Mouse (Mus musculus): ENCODE measurements around the gene Arhgap28. TPM values are rescaled to one million over a fixed set of nuclear protein-coding genes. Genes with fewer than 3 reads are reported as not detected.

Arhgap28 gene
- polyA plus RNA-seq, 1 experiment from 2014 or later, result 16.5 TPM

GRCm38 (mm10) chr17:67979248-67979647, 24.7 kb downstream of the Arhgap28 start:
- no peaks in the 10 kb centered on the region for H3K9me3 ChIP-seq (ENCODE audit: control insufficient read depth, low read length)
- ATAC-seq (replicated peaks; ENCODE audit: low FRiP score) (no peak), DNase-seq (ENCODE audit: low spot score) (no peak)
- peaks cover 5% of the 10 kb centered on the region; the same call in 1 of the 2 replicates for H3K4me1 ChIP-seq (replicated peaks; ENCODE audit: control insufficient read depth, insufficient read depth, low read length)
- 72% methylated on average over 5 of the region's 5 CpGs for WGBS
- no peaks in the 10 kb centered on the region for H3K27me3 ChIP-seq (replicated peaks; ENCODE audit: control insufficient read depth, insufficient read depth, low read length)
- no peak overlapping the region for H3K4me3 ChIP-seq (ENCODE audit: low read depth, low read length)
- H3K9ac ChIP-seq (ENCODE audit: low read depth, low read length), result no peak overlapping the region
- no peaks in the 10 kb centered on the region for H3K36me3 ChIP-seq (ENCODE audit: control insufficient read depth, insufficient read depth, low read length)
- H3K4me2 ChIP-seq, result no peak overlapping the region
- H3K27ac ChIP-seq (ENCODE audit: low read depth, low read length), result no peak overlapping the region

GRCm38 (mm10) chr17:67978786-67979185, 25.1 kb downstream of the Arhgap28 start:
- H3K4me1 ChIP-seq (replicated peaks; ENCODE audit: control insufficient read depth, insufficient read depth, low read length), result peaks cover 5% of the 10 kb centered on the region; the same call in 1 of the 2 replicates
- H3K27me3 ChIP-seq (replicated peaks; ENCODE audit: control insufficient read depth, insufficient read depth, low read length), result no peaks in the 10 kb centered on the region
- no peak overlapping the region for H3K27ac ChIP-seq (ENCODE audit: low read depth, low read length)
- H3K4me3 ChIP-seq (ENCODE audit: low read depth, low read length), result no peak overlapping the region
- WGBS, result 52% methylated on average over 3 of the region's 3 CpGs
- H3K9me3 ChIP-seq (ENCODE audit: control insufficient read depth, low read length), result no peaks in the 10 kb centered on the region
- ATAC-seq (replicated peaks; ENCODE audit: low FRiP score) (no peak), DNase-seq (ENCODE audit: low spot score) (no peak)
- no peak overlapping the region for H3K4me2 ChIP-seq
- no peaks in the 10 kb centered on the region for H3K36me3 ChIP-seq (ENCODE audit: control insufficient read depth, insufficient read depth, low read length)
- H3K9ac ChIP-seq (ENCODE audit: low read depth, low read length), result no peak overlapping the region

DNA sequence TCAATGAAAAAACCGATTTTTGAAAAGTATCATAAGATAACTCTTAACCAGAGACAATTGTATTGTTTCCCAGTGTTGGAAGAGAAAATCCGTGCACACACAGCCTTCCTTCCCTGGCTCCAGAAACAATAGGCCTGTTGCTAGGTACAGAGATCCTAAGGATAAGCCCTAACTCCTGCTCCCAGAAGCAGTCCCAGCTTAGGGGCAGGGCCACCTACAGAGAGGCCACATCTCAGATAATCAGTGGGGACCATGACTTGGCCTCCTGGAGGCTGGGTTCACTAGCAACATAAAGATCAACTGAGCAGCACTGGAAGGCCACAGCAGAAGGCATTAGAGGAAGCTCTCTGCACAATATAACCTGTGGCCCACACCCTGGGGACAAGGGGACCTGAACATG, 27.5 kb downstream of the Arhgap28 start:
- Histone ChIP-seq H3K4me2 (no peak overlapping the region), H3K27me3 (replicated peaks; ENCODE audit: control insufficient read depth, insufficient read depth, low read length) (no peaks in the 10 kb centered on the region), H3K9ac (ENCODE audit: low read depth, low read length) (no peak overlapping the region), H3K4me3 (ENCODE audit: low read depth, low read length) (no peak overlapping the region), H3K27ac (ENCODE audit: low read depth, low read length) (no peak overlapping the region), H3K36me3 (ENCODE audit: control insufficient read depth, insufficient read depth, low read length) (no peaks in the 10 kb centered on the region), H3K4me1 (replicated peaks; ENCODE audit: control insufficient read depth, insufficient read depth, low read length) (peaks cover 5% of the 10 kb centered on the region; the same call in 1 of the 2 replicates), H3K9me3 (ENCODE audit: control insufficient read depth, low read length) (no peaks in the 10 kb centered on the region)
- WGBS, result 45% methylated on average over 2 of the region's 2 CpGs
- ATAC-seq (replicated peaks; ENCODE audit: low FRiP score) (no peak), DNase-seq (ENCODE audit: low spot score) (no peak)

DNA sequence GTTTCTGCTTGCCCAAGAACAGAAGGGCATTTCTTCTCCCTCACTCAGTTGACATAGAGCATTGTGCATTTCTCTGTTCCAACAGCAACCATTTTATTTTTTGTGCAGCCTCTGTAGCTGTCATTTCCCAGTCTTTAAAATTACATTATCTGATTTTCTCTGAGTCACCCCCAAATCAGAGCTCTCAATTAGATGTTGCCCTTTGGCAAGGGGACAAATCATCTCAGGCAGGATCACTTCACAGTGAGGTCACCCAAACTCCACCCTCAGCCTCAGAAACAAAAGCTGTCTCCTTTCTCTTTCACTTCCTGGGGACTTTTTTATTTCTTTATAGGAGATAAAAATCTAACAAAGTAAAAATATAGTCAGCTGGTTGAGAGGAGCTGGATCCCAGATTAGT, 27.9 kb downstream of the Arhgap28 start:
- Histone ChIP-seq H3K9ac (ENCODE audit: low read depth, low read length) (no peak overlapping the region), H3K27me3 (replicated peaks; ENCODE audit: control insufficient read depth, insufficient read depth, low read length) (no peaks in the 10 kb centered on the region), H3K4me1 (replicated peaks; ENCODE audit: control insufficient read depth, insufficient read depth, low read length) (peaks cover 5% of the 10 kb centered on the region; the same call in 1 of the 2 replicates), H3K9me3 (ENCODE audit: control insufficient read depth, low read length) (no peaks in the 10 kb centered on the region), H3K4me3 (ENCODE audit: low read depth, low read length) (no peak overlapping the region), H3K4me2 (no peak overlapping the region), H3K27ac (ENCODE audit: low read depth, low read length) (no peak overlapping the region), H3K36me3 (ENCODE audit: control insufficient read depth, insufficient read depth, low read length) (no peaks in the 10 kb centered on the region)
- DNase-seq (ENCODE audit: low spot score) (no peak), ATAC-seq (replicated peaks; ENCODE audit: low FRiP score) (no peak)

DNA sequence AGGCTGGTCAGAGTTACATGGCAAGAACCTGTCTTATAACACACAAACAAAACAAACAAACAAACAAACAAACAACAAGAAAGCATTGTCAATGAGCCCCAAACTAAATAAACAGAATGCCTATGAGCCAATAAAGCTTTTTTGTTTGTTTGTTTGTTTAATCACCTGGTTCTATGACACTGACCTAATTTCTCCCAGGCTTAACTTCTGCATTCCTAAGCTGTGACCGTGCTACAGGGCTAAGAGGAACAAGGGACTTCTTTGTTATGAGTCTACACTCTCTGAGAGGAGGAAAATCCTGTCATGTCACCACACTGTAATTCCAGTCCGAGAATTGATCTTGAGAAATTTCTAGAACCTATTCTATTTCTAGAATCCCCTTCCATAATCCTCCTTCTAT, 29.2 kb downstream of the Arhgap28 start:
- Histone ChIP-seq H3K4me2 (no peak overlapping the region), H3K4me1 (replicated peaks; ENCODE audit: control insufficient read depth, insufficient read depth, low read length) (peaks cover 5% of the 10 kb centered on the region; the same call in 1 of the 2 replicates), H3K9ac (ENCODE audit: low read depth, low read length) (no peak overlapping the region), H3K9me3 (ENCODE audit: control insufficient read depth, low read length) (no peaks in the 10 kb centered on the region), H3K27me3 (replicated peaks; ENCODE audit: control insufficient read depth, insufficient read depth, low read length) (no peaks in the 10 kb centered on the region), H3K36me3 (ENCODE audit: control insufficient read depth, insufficient read depth, low read length) (no peaks in the 10 kb centered on the region), H3K4me3 (ENCODE audit: low read depth, low read length) (no peak overlapping the region), H3K27ac (ENCODE audit: low read depth, low read length) (no peak overlapping the region)
- no peak for ATAC-seq (replicated peaks; ENCODE audit: low FRiP score)
- DNase-seq (ENCODE audit: low spot score), result no peak
- 61% methylated on average over 2 of the region's 2 CpGs for WGBS

GRCm38 (mm10) chr17:67966853-67967540, 36.9 kb downstream of the Arhgap28 start:
- H3K4me2 ChIP-seq, result no peak overlapping the region
- WGBS, result 82% methylated on average over 8 of the region's 8 CpGs
- ATAC-seq (replicated peaks; ENCODE audit: low FRiP score) (no peak), DNase-seq (ENCODE audit: low spot score) (no peak)
- no peaks in the 10 kb centered on the region for H3K27me3 ChIP-seq (replicated peaks; ENCODE audit: control insufficient read depth, insufficient read depth, low read length)
- no peaks in the 10 kb centered on the region for H3K4me1 ChIP-seq (replicated peaks; ENCODE audit: control insufficient read depth, insufficient read depth, low read length)
- no peak overlapping the region for H3K27ac ChIP-seq (ENCODE audit: low read depth, low read length)
- H3K9ac ChIP-seq (ENCODE audit: low read depth, low read length), result no peak overlapping the region
- no peaks in the 10 kb centered on the region for H3K9me3 ChIP-seq (ENCODE audit: control insufficient read depth, low read length)
- H3K4me3 ChIP-seq (ENCODE audit: low read depth, low read length), result no peak overlapping the region
- no peaks in the 10 kb centered on the region for H3K36me3 ChIP-seq (ENCODE audit: control insufficient read depth, insufficient read depth, low read length)

DNA sequence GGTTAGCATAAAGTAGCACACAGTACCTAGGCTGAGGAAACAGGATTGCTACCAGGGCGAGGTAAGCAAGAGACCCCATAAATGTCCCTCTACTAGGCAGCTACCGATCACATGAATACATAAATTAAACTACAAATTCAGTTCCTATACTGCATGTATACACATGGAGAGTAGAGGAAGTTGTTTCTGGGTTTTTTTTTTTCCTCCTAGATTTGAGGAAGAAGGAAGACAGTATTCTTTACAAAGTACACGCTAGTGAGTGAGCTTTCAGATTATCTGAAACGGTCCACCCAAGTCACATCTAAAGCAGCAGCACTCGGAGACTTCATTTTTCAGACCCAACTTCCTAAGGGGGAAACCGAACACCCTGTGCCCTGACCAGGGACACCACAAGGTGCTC, 41.1 kb downstream of the Arhgap28 start:
- no peak overlapping the region for H3K9ac ChIP-seq (ENCODE audit: low read depth, low read length)
- H3K4me1 ChIP-seq (replicated peaks; ENCODE audit: control insufficient read depth, insufficient read depth, low read length), result no peaks in the 10 kb centered on the region; the same call in 1 of the 2 replicates
- ATAC-seq (replicated peaks; ENCODE audit: low FRiP score) (no peak), DNase-seq (ENCODE audit: low spot score) (no peak)
- H3K27me3 ChIP-seq (replicated peaks; ENCODE audit: control insufficient read depth, insufficient read depth, low read length), result no peaks in the 10 kb centered on the region
- H3K36me3 ChIP-seq (ENCODE audit: control insufficient read depth, insufficient read depth, low read length), result no peaks in the 10 kb centered on the region
- no peak overlapping the region for H3K4me3 ChIP-seq (ENCODE audit: low read depth, low read length)
- 69% methylated on average over 6 of the region's 6 CpGs for WGBS
- H3K27ac ChIP-seq (ENCODE audit: low read depth, low read length), result no peak overlapping the region
- H3K4me2 ChIP-seq, result no peak overlapping the region
- H3K9me3 ChIP-seq (ENCODE audit: control insufficient read depth, low read length), result no peaks in the 10 kb centered on the region

DNA sequence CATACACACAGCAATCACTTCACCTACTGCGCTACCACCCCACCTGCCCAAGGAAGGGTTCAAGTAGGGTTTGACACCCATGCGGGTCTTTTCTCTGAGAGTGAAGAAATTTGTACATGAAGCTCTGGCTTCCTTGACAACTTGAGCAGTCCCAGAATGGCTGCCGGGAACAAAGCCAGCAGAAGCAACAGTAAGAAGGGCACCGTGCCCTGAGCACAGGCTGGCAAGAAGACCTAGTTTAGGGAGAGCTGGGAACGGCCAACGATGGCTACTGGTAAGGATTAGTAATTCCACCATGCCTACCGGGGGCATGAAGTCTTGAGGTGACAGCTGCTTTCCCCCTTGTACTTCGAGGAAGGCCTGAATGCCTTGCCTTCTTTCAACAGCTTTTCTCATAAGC, 41.9 kb downstream of the Arhgap28 start:
- no peaks in the 10 kb centered on the region; the same call in 1 of the 2 replicates for H3K4me1 ChIP-seq (replicated peaks; ENCODE audit: control insufficient read depth, insufficient read depth, low read length)
- H3K36me3 ChIP-seq (ENCODE audit: control insufficient read depth, insufficient read depth, low read length), result no peaks in the 10 kb centered on the region
- no peak overlapping the region for H3K27ac ChIP-seq (ENCODE audit: low read depth, low read length)
- no peak overlapping the region for H3K4me2 ChIP-seq
- DNase-seq (ENCODE audit: low spot score) (no peak), ATAC-seq (replicated peaks; ENCODE audit: low FRiP score) (no peak)
- no peak overlapping the region for H3K4me3 ChIP-seq (ENCODE audit: low read depth, low read length)
- WGBS, result 89% methylated on average over 8 of the region's 8 CpGs
- no peaks in the 10 kb centered on the region for H3K9me3 ChIP-seq (ENCODE audit: control insufficient read depth, low read length)
- no peak overlapping the region for H3K9ac ChIP-seq (ENCODE audit: low read depth, low read length)
- H3K27me3 ChIP-seq (replicated peaks; ENCODE audit: control insufficient read depth, insufficient read depth, low read length), result no peaks in the 10 kb centered on the region

DNA sequence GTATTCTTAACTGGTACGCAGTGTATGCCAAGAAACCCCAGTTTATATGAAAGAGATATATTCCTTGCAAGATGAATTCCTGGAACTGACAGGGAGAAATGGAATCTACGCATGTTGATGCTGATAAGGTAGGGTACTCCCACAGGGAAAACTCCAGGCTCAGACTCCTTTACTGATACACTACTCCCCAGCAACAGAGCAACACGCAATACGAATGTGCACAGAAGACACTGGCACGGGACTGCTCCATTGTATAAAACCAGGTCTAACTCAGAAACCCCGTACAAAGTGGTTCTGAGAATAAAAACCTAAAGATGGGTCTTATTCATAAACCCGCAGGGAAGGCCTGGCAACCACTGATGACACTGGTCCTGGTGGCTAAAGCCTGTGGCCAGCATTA, 45.0 kb downstream of the Arhgap28 start:
- no peak overlapping the region for H3K27ac ChIP-seq (ENCODE audit: low read depth, low read length)
- H3K4me3 ChIP-seq (ENCODE audit: low read depth, low read length), result no peak overlapping the region
- no peak overlapping the region for H3K4me2 ChIP-seq
- peaks cover 6% of the 10 kb centered on the region for H3K4me1 ChIP-seq (replicated peaks; ENCODE audit: control insufficient read depth, insufficient read depth, low read length)
- no peaks in the 10 kb centered on the region for H3K9me3 ChIP-seq (ENCODE audit: control insufficient read depth, low read length)
- no peaks in the 10 kb centered on the region for H3K36me3 ChIP-seq (ENCODE audit: control insufficient read depth, insufficient read depth, low read length)
- no peaks in the 10 kb centered on the region for H3K27me3 ChIP-seq (replicated peaks; ENCODE audit: control insufficient read depth, insufficient read depth, low read length)
- no peak for ATAC-seq (replicated peaks; ENCODE audit: low FRiP score)
- WGBS, result 81% methylated on average over 7 of the region's 7 CpGs
- no peak for DNase-seq (ENCODE audit: low spot score)
- H3K9ac ChIP-seq (ENCODE audit: low read depth, low read length), result no peak overlapping the region

Measured in liver, embryonic 11.5 days (tissue).